Mouse (Mus musculus) kidney, postnatal 10 days (tissue): ENCODE data around the gene Ckap5.
A peak's percentile ranks its signal among the peaks of the same experiment; 100 is the strongest.

Experiments used
- DNase-seq: peaks from one replicate; pipeline ENCODE4 v3.0.0; 2021; ENCODE audit warnings: mixed read lengths

Ckap5 gene

DNA sequence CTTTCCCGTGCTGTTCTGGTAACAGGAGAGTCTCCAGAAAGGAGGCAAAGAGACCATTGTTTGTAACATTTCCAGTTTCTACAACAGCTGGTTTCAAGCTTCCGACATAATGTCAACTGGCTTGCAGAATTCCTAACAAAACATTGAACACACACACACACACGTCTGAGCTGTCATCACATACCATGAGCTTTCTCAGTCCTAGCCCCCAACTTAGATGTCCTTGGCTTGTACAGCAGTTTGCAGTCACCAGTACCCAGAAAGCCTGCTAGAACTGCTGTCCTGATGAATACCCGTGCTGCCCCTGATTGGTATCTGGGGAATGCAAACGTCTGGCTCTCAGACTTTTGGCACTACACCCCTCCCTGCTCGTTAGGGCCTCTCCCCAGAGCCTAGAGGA is 129.3 kb downstream of the Ckap5 start:
- no peak for DNase-seq

DNA sequence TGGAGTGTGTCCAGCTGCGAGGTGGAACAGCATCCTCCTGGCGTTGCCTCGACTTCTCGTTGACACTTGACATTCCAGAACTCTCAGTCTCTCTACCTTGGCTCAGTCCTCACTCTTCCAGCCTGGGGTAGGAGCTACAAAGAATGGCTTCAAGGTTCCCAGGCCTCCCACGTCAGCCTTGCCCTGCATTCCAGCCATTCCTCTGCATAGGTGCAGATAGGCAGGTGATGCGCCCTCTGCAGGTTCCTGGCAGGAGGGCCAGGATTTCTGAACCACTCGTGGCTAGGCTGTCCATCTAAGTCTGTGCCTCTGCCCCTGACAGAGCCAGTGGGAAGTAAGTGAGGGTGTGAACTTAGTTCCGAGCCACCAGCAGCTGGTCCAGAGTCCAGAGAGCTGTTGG is 130.2 kb downstream of the Ckap5 start:
- DNase-seq, result peak; percentile 49

DNA sequence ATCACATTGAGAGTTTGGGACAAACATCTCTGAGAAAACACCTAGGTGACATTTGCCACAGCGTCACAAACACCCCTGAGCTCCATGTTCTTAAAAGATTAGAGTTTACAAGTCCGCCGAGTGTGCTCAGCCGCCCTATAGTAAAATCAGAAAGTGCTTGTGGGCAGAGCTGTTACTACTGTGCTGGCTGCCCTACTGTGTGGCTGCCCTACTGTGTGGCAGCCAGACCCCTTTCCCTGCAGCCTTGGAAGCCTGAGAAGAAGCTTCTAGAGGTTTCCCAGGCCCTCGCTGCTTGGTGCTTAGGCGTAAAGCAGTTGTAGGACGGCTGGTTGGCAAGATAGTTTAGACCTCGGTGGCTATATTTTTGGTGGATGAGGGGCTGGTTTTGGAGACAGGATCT is 133.1 kb downstream of the Ckap5 start:
- no peak for DNase-seq

DNA sequence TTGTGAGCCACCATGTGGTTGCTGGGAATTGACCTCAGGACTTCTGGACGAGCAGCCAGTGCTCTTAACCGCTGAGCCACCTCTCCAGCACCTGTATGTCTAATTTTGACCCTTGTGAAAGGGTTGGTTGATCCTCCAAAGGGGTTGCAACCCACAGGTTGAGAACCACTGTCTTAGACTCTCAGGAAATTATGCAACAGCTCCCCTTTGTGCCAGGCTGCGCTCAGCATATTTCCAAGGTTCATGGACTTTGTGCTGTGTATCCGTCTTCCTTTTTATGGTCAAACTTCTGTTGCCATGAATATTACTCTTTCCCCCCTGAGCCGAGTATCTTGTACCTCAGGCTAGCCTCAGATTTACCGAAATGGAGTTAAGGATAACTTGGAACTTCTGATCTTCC is 134.4 kb downstream of the Ckap5 start:
- no peak for DNase-seq

DNA sequence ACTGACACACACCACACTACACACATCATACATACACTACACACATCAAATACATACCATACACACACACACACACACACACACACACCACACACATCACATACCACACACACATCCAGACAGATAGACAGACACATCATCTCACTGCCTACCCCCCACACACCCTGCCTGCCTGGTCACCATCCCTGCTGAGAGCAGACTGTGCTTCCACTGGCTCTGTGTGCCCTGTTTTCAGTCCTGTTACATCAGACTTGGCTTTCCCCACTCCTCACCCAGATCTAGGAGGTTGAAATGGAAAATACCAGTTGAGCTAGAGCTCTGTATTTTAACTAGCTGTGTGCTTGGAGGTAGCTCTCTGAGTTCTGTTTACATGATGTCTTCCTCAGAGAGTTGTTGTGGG is 138.2 kb downstream of the Ckap5 start:
- DNase-seq, result no peak

DNA sequence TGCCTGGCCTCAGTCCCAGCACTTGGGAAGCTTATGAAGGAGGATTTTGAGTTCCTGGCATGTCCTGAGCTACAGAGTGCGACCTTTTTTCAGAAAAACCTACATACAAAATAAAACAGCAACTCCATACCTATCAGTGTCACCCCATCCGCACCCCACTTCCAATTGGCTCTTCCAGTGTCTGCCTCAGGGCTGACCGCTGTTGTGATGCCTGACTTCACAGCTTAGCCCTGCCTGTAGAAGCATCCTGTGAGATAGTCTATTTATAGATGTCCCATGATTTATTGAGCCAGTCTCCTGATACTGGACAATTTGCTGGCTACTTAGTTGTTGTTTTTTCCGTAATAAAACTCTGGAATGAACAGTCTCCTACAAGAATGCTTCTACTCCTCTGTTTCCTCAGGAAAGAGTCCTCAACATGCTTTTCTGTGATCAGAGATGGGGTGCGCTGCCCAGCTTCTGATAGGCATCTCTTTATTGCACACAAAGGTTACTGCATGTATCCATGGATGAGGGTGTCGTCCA is 139.9 kb downstream of the Ckap5 start:
- no peak for DNase-seq

DNA sequence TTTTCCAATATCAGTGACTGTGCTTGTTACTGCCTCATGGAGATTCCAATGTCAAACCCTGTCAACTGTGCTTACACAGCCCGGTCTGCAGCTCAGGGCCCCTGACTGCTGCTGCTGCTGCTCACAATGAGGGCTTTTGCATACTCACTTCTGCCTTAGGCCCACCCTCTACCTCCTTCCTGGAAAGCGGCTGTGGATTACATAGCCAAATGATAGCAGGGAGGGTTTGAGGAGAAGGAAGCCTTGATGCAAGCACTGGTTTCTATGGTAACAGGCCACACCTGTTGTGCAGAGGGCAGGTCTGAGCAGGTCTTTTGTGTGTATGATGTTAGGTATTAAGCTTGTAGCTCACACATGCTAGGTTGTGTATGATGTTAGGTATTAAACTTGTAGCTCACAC is 141.2 kb downstream of the Ckap5 start:
- no peak for DNase-seq

DNA sequence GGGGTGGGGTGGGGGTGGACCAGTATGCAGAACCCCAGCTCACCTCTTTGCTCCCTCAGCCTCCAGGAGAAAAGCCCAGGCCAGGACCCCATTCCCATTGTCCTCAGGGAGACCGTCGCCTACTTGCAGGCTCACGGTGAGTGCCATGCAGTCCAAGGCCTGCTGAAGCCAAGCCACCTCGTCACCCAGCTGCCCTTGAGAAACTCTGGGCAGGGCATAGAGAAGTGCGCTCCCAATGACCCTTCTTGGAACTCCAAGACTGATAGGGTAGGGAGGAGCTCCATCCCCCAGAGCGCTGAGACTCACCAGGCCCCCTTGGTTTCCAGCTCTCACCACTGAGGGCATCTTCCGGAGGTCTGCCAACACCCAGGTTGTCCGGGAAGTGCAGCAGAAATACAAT is 142.8 kb downstream of the Ckap5 start:
- DNase-seq, result no peak

DNA sequence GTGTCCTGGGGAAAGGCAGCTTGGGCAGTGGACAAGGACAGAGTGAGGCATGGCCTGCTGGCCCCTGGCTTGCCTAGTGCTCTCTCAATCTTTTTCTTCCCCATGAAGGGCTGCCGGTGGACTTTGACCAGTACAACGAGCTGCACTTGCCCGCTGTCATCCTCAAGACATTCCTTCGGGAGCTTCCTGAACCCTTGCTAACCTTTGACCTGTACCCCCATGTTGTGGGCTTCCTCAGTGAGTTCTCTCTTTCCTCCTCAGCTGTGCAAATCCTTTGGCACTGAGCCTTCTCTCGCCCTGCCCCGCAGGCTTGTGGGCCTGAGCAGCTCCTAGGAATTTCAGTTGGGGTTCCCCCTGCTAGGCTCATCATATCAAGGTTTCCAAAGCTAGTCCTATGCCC is 143.5 kb downstream of the Ckap5 start:
- DNase-seq, result peak; percentile 33
